Mouse (Mus musculus) layer of hippocampus, adult 8-10 months (tissue): ENCODE results near the gene Slc39a9. TPM values are rescaled to one million over a fixed set of nuclear protein-coding genes. Genes with fewer than 3 reads are reported as not detected.
A peak's percentile ranks its signal among the peaks of the same experiment; 100 is the strongest.

Experiments used
- DNase-seq, 2 experiments: peaks; one replicate each; pipeline ENCODE4 v3.0.0; 2022; ENCODE audit warnings: low spot score in 2 of 2
- total RNA-seq, 4 experiments: library from RNA; stranded (reverse); gene quantifications; 2 replicates each; pipeline ENCODE4 v1.2.4; 2022

Slc39a9 gene
- total RNA-seq, 4 experiments from 2014 or later, result 35.0 to 43.0 (median 38.3) TPM

DNA sequence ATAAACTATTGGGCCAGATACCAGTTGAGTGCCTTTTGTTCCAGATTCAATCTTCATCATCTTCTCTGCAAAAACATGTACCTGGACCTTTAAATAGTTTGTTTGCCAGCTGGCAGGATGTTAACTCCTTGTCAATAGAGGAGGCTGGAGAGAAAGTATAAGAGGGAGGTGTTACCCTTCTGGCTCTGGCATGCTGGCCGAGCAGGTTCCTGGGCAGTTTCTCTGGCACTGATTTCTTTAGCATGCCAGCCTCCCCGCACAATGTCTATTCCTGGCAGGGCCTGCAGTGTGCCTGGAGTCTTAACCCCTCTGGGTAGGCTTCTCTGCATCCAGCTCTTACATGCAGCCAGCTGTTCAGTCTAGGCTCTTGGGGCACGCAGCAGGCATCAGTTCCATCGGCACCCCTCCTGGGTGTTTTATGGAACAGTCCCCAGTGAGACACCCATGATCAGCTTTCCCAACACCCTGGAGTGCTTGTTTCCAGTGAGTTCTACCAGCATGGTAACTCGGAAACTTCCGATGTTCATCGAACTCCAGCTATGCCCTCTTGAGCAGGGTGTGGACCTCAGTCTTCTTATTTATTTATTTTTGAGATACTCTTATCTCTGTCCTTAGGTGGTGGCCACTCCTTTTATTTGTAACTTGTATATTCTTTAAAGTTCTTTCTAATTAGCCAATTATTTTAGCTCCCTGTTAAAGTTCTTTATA, 10.4 kb downstream of the Slc39a9 start:
- DNase-seq, result no peak

DNA sequence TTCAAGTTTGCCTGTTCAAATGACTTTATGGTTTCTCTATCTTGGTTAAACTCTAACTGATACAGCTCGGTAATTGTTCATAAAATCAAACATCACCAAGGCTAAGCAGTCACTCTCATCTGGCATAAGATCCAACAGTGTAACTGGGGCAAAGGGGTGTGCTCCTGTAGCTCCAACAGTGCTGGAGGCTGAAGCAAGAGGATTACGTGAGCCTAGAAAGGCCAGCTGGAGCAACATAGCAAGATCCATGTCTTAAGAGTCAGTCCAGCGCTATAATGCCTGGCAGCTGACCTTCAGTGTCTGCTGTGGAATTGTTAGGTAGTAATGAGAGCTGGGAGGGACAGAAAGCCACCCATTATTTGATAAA, 11.0 kb downstream of the Slc39a9 start:
- DNase-seq, result no peak

DNA sequence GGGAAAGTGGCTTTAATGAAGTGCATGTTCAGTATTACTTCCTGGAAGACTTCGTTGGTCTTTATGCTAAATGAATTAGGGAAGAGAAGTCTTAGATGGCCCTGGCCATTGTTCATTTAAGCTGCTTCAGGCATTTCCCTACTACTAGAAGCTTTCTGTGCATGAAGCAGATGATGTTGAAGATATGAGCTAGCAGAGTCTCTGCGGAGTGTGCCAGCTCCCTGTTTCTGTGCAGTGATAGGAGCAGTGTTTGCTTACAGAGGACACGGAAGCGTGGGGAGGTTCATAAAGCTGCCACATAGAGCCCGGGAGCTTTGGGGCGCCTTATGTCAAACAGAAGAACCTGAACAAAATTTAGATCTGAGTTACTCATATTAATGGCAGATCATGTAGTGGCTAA, 15.0 kb downstream of the Slc39a9 start:
- DNase-seq, result no peak

DNA sequence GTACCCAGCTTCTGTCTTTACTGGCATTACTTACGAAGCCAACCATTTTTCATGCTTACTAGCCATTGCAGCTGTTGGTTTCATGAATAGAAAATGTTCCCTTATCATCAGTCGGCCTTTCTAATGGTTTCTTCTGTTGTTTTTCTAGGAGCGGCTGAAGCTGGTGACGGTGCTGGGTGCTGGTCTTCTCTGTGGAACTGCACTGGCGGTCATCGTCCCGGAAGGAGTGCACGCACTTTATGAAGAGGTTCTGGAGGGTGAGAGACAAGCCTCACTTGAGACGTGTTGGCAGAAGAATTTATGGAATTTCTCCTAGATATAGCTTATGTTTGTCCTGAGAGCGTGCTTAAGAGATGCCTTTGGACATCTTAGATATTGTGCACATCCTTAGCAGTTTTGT, 18.6 kb downstream of the Slc39a9 start:
- DNase-seq, result no peak

DNA sequence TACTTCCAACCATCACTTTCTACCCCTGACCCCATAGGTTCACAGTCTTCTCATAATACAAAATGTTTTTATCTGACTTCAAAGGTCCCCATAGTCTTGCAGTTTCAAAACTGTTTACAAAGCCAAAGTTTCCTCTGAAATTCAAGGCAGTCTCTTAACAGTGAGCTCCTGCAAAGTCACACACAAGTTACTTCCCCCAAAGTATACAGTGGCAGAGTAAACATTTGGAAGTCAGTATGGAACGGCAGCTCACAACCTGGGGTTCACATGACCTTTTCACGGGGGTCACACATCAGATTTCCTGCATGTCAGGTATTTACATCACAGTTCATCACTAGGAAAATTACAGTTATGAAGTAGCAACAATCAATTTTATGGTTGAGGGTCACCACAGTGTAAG, 20.3 kb downstream of the Slc39a9 start:
- no peak for DNase-seq

DNA sequence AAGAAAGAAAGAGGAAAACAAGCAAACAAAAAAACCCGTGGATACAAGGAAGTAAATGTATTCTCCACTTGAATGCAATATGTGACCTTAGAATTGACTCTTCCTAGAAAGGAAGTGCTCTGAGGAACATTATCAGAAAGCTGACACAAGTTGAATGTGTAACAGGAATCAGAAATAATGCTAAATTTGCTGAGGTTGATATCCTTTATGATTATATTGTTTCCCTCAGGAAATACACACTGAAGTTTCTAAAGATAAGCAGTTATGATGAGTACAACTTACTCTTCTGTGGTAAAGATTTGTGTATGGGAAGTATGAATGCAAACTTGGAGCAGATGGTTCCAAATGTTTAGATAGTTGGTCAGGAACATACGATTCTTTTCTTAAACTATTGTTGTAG, 24.7 kb downstream of the Slc39a9 start:
- no peak for DNase-seq

DNA sequence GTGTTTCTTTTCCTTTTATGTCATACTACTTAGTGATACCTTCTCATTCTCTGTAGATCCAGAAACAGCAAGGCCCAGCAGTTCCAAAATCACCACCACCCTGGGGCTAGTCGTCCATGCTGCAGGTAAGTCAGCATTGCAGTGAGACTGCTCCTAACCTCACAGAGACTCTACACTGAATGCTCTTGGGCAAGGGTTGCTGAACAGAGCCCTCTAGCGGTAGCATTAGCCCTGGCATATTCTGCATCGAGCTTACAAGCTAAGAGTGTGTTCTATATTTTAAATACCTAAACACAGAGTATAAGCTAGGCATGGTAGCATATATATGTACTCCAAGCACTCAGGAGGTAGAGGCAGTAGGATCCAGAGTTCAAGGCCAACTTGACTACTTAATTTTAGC, 29.5 kb downstream of the Slc39a9 start:
- DNase-seq, result peak in 1 of 2 experiments; percentile 64

DNA sequence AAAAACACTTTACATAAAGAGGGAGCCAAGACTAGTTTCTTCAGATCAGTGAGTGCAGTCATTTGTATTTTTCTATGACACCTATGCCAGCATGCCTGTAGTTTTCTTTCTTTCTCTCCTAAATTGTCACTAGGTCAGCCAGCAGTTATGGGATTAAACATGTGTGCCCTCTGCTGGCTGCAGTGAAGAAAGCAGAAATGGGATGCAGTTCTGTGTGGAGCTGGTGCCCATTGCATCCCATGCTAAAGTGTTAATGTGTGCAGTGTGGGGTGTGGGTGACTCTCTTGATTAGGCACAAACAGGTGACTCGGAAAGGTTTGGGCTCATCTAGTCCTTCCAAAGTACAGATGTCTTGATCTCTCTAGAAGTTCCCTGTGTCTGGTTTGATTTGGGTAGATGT, 37.7 kb downstream of the Slc39a9 start:
- peak in 1 of 2 experiments; percentile 32 for DNase-seq

DNA sequence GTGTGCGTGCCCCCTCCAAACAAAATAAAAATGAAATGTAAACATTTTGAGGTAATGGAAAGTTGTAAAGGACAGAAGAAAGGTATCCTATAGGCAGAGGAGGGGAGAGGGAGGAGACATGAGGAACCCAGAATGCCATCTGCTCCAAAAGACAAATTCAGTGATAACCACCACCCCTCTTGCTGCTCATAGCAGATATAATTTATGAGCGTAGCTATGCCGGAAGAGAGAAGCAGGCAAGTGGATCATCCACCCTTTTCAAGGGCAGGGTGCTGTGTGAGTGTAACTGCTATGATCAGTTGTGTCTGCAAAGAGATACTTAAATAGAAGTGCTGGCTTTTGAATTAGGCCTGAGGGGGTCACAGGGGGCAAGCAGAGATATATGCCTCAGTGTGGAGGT, 39.9 kb downstream of the Slc39a9 start:
- no peak for DNase-seq

DNA sequence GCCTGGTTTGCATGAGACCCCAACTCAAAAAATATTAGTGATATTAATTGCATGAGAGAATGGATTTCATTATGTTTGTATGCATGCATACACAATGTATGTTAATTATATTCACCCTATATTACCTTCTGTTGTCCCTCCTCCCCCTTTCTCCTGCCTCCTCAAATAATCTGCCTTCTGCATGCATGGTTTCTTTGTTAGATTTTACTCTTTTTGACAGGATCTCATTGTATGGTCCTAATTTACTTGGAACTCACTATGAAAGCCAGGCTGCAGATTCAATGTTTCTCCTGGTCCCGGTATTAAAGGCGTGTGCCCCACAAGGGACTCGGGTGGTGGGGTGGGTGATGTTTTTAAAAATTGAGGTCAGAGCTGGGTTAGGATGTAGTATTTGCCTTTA, 40.6 kb downstream of the Slc39a9 start:
- no peak for DNase-seq

DNA sequence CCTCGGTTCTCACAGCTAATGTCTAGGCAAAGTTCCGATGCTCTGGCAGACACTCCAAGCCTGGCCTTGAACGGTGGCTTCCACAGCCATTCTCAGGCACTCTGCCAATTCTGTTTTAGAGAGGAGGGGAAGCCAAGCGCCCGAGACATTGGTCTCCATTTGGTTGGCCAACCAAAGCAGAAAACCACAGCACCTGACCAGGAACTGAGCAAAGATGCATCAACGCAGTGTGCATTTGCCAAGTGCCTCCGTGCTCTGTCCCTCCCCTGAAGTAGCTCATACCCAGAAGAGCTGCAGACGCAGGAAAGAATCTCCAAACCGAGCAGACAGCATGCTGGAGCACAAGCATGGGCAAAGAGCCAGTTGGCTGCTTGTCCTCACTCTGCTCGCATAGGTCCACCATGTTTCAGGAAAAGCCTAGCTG, 44.1 kb downstream of the Slc39a9 start:
- DNase-seq, result no peak

DNA sequence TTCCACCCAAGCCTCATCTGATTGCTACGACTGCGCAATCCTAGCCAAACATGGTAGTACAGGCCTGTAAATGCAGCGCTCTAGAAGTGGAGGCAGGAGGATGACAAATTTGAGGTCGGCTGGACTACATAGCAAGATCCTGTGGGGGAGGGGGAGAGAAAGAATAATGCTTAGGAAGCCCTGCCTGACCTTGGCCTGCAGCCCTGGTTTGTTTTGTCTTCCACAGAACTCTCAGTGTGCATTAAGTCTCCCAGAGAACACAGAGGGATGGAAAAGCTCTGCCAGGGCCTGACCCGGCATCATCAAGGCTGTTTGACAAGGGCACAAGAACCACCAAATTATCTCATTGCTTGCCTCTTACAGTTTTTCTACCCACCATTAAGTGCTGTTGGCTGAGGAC, 46.0 kb downstream of the Slc39a9 start:
- DNase-seq, result no peak

DNA sequence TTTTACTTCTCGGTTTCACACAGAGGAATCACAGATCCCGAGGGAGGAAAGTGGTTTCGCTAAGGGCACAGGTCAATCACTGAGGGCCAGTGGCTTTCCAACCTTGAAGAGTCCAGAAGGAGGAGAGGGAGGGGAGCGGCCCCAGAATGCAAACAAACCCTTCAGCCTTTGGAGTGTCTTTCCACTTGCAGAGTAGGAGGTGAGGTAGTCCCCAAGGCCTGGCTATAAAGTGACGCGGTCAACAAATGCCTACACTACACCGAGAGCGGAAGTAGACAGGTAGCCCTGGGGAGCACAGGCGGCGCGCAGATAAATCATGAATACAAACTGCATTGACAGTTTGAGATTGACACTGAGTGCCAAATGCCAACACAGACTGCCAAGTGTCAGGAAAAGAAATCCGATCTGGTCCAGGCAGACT, 48.0 kb downstream of the Slc39a9 start:
- DNase-seq, result no peak

DNA sequence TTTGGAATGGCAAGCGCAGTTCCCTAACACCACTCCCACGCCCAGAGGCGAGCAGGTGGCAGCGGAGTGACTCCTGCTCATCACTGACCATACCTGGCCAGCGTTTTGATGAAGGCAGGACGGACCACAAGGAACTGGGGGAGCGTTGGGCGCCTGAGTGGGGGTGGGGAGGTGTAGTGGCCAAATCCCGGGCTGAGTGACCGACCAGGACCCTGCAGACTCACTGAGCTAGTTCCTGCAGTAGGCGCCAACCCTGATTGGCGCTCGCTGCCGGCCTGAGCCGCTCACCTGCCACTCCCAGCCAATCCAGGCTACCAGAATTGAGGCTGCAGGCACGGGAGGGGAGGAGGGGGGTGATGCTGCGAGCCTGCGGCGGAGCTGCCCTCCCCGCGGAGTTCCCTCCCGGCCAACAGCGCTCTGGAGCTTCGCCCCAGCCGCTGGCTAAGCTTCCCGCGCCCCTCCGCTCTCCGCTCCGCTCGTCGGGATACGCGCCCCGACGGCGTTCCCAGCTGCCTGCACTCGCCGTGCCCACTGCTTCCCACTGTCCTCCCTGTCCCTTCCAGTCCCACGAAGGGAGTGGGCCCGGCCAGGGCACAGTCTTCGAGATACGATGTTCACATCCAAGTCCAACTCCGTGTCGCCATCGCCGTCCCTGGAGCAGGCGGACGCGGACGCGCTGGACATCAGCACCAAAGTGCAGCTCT, 48.7 kb downstream of the Slc39a9 start, which contains the start of gene Plekhd1:
Plekhd1 (plus strand) TSS at position 323 of the 704 bp plus-strand sequence.
- DNase-seq, result peak in 1 of 2 experiments; percentile 32

DNA sequence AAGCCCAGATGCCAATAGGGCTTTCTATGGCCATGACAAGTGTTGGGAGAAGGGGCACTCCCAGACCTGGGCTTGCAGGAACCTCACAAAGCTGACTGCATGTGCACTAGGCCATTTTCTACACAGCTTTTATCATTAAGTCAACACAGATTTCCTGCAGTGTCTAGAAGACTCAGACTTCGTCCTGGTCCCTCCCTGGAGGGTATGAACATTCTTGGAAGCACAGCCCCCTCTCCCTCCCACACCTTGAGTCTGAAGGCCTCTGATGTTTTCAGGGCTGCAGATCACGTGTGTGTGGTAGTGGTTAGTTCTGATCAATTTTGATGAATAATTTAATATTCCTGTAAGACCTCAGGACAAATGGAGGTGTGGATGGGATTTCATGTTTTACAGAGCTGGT, 50.0 kb downstream of the Slc39a9 start:
- DNase-seq, result no peak

DNA sequence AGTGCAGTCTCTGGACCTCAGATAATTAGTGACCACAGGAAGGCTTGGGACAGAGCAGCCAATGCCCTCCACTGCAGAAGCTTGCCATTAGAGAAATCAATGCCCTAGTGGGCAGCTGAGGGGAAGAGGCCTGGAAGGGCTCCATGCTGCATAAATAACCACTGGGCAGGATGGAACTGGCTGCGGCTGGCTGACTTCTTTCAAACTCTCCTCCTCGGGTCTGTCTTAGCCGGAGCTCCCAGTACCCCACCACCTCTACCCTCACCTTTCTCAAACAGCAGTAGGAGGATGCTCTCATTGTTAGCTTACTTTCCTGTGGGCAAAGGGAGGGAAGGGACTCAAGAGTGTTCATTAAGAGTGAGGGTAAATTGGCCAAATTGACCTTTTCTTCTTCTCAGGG, 51.3 kb downstream of the Slc39a9 start:
- DNase-seq, result no peak

DNA sequence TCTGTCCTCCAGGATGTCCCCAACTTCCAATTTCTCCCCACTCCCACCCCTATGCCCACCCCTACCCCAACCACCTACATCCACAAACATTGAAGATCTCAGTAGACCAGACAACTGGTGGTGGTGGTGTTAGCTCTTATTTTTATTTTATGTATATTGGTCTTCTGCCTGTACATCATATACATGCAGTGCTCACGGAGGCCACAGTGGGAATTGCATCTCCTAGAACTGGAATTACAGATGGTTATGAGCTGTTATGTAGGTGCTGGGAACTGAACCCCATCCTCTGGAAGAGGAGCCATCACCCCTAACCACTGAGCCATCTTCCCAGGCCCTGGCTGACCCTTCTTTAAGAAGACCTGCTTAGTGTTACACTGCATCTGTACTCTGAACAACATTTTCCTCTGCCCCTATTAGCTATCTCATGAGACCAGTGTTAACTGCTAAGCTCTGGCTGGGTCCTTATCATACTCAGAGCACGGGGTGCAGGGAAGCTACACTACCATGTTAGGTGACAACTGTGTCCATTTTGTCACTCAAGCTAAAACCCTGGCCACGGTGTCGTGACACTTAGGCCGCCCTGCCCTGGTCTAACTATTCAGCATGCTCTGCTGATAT, 55.0 kb downstream of the Slc39a9 start:
- no peak for DNase-seq

DNA sequence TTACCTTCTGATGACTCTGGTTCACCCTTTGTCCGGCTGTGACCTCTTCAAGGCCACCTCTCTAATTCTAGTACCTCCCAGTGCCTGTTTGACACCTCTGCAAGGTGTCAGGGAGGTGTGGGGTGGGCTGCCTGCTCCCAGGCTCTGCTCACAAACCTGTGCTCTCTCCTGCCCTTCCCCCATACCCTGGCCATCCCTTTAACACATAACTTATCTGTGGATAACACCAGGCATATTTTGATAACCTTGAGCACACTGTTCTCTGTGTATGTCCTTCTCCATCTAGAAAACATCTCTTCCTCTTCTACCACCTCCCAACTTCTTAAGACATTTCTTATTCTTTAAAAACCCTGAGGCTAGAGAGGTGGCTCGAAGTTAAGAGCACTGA, 55.5 kb downstream of the Slc39a9 start:
- DNase-seq, result no peak

DNA sequence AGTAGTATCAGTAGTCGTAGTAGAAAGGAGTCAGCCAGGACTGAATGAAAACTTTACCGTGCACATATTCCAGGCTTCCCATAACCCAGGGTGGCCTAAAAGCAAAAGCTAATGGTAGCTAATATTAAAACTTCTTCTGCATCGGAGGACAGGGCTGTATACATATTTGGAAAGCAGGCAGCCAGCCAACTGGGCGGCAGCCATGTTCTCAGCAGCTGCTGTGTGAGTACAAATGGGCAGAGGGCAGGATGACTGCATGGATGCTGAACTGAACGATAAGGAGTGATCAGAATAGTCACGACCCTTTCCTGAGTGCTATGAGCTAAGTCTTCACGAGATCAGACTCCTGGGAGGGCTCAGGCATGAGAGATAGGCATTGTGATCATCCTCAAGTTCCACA, 57.6 kb downstream of the Slc39a9 start:
- DNase-seq, result no peak

DNA sequence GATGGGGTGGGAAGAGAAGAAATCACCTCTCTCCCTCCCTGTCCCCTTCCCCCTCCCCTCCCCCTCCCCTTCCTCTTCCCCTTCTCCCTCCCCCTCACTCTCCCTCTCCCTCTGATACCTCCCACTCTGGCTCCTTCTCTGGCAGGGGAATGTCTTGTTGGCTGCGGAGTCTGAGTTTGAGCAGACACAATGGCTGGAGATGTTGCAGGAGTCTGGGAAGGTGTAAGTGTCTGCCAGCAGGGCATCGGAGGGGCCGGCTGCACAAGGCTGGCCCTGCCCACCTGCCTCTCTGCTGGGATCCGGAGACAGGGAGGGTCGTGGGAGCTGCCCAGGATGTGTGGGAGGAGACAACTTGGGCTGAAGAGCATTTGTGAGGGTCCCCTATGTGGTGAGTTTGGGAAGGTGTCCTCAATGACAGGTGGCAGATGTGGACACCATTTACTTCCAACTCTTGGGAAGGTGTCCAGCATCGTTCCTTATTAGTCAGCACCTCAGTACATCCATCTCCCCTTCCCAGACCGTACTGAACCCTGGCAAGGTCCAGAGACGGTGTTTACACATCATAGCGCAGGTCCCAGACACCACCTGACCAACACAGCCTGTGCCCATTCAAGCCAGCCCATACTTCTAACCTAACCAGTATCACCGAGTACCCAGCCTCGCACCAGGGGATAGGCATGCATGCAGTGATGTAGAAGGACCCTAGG, 62.7 kb downstream of the Slc39a9 start:
- no peak for DNase-seq

DNA sequence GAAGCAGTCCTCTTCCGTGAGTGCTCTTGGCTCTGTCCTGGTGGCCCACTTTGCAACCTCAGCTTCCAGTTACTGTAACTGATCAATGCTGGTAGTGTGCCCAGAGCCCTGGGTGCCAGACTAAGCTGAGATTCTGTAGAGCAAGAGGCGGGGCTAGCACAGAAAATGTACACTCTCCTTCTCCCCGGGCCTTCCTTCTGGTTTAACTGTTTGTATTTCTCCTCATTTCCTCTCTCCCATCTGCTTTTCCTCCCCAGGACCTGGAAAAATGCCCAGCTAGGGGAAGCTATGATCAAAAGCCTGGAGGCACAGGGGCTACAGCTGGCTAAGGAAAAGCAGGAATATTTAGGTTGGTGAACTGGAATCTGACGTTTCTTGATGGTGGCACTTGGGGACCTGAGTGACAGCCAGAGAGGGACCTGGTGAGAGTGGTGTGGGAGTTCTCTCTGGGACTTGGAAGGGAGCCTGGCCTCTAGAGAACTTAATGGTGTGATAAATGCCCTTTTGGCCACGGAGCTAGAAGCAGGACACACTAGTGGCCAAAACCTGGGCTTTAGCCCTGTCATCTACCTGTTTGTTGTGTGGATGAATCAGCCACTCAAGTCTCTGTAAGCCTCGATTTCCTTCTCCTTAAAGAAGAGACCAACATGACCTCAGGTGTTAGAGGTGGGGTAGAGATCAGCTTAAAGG, 63.4 kb downstream of the Slc39a9 start:
- peak in 1 of 2 experiments; percentile 25 for DNase-seq
